Mouse (Mus musculus): ENCODE data around the gene Ankrd11.

DNA sequence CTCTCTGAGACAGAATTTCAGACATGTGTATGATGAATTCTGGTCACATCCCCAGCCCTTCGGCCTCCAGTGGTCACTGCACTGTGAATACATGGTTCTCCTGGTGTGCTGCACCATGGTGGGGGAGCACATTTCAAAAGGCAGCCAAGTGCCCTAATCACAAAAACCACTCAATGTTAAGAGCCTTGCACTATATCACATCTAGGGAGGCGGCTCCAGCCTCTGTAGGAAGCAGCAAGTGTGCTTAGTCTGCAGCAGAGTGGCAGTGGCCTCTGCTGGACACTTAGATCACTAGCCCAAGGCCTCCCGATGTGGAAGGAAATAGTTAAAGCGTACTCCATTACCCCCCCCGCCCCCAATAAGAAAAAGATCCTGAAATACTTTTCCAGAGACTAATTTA lies 143.0 kb downstream of the Ankrd11 start:
- TF ChIP-seq POLR2A (IDR thresholded peaks at IDR 0.05; ENCODE audit: control insufficient read depth, low read depth, low read length) (no peak), CTCF (IDR thresholded peaks at IDR 0.05; ENCODE audit: control insufficient read depth, insufficient read depth, insufficient replicate concordance, low read depth, low read length) (no peak)
